Mouse (Mus musculus) mature B cell (primary cell): ENCODE results near the gene Gpatch2.

Experiments used
- in situ Hi-C: fragments of 300-500 bp; cut with MboI; formaldehyde crosslinking; loops from 2 replicates; pipeline ENCODE4 v1.14.3; 2019

The Gpatch2 gene

GRCm38 (mm10) chr1:187366806-187367205 lies 151.5 kb downstream of the Gpatch2 start:
- in situ Hi-C loops, result no loop called here

DNA sequence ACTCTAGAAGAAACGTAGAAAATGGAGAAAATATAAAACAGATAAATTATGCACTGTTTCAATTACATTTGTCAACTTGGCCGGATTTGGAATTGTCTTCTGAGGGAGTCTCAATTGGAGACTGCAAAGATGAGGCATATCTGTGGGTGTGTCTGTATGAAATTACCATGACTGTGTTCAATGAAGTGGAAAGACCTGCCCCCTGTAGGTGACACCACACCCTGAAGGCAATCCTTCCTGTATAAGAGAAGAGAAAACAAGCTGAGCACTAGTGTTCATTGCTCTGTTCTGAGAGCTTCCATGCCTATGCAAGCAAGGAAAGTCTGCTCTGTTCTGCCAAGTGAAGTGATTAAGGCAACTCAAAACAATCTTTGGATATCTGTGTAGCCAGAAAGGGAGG lies 153.7 kb downstream of the Gpatch2 start:
- in situ Hi-C loops, result no loop called here

DNA sequence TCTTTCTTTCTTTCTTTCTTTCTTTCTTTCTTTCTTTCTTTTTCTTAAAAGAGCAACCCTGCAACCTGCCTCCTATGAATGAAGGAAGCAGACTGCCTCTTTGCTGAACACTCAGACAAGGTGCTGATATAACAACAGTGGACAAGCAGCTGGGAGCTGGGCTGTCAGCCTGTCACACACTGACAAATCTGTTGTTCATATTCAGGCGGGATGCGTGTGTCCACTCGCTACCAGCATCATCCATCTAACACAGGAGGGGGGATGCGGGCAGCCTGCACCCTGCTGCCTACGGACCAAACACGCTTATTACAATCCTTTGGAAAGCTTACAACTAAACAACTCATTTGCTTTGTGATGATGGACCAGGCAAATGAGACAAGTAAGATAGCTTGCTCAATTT lies 158.2 kb downstream of the Gpatch2 start:
- in situ Hi-C loops, result no loop called here

DNA sequence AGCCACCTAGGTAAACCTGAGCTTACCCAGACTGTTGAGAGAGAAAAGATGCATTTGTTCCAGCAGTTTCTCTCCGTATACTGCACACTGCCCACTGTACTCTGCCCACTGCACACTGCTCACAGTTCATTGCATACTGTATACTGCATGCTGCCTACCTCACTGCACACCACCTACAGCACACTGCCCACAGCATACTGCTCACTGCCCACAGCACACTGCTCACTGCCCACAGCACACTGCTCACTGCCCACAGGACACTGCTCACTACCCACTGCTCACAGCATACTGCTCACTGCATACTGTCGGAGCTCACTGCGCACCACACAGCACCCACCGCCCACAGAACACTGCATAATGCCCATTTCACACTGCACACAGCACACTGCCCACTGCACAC lies 159.1 kb downstream of the Gpatch2 start:
- in situ Hi-C loops, result no loop called here

DNA sequence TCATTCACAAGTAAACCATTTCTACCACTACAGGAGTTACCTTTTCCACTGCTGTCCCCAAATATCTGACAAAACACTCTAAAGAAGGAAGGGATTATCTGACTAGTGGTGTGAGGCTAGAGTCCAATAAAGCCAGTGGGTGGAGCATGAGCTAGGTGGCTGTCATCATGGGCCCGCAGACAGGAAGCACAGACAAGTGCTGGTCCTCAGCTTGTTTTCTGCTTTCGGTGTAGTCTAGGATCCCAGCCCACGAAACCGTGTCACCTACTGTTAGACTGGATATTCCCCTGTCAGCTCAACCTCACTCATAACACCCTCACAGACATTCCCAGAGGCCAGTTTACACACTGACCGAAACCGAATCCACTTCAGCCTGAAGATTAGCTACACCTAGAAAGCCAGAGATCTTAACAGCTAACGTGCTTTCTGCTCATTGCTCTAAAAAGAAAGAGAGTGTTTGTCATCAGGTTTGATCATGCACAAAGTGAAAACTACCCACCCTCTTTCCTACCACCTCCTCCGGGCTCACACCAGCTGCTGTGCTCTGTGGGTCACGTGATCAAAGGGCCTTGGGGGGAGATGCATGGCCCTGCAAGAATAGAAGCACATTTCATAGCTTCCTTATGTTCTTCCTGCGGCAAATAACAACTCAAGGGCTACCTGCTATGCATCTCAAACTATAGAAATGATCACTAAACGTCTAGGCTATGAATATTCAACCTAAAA lies 161.8 kb downstream of the Gpatch2 start:
- in situ Hi-C loops, result no loop called here

DNA sequence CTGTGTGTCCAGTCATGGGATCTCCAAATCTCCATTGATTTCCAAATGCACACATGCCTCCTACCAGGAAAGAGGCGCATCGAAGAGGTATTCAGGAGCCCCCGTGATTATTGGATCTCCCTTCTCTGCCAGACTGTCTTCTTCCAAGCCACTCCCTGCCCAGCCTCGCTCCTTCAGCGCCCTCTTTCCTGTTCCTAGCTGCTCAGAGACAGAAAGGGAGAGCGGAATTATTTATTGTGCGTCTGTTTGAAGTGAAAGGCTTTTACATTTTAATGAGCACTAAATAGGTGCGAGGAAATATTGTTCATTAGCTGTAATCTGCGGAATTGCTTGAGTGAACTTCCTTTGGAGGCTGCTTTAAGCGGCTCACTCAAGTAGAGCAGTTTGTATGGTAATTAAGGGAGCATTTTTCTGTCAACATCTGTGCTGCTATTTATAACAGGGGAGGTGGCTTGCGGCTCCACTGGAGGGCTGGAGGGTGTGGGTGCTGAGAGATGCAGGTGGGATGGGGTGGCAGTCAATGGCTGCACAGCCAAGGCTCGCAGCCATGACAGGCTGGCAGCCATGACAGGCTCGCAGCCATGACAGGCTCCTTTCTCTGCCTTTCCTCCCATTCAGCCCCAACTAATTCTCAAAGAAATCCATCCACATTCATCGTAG lies 162.7 kb downstream of the Gpatch2 start:
- in situ Hi-C loops, result no loop called here

GRCm38 (mm10) chr1:187389476-187389875 lies 174.2 kb downstream of the Gpatch2 start:
- in situ Hi-C loops, result no loop called here

DNA sequence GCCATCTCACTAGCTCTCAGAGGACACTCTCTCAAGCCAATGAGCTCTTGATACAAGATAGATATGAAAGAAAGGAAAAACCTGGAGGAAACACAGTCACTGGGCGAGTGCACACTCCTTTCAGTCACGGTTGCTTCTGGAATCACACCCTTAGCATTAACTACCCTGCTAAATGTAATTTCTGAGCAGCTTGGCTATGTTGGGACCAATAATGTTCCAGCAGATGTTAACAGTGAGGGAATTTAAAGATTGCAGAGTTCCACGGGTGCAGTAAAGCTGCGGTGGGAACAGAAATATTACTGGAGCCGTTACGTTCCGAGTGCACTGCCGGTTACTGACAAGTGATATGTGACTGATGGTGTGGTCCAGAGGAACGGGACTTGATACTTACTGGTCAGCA lies 185.5 kb downstream of the Gpatch2 start:
- in situ Hi-C loops, result no loop called here
